Mouse (Mus musculus) ES-E14 (cell line): ENCODE measurements around the gene Tnrc18. TPM values are rescaled to one million over a fixed set of nuclear protein-coding genes. Genes with fewer than 3 reads are reported as not detected.
A peak's percentile ranks its signal among the peaks of the same experiment; 100 is the strongest.

Source experiments
- DNase-seq: peaks from one replicate; pipeline ENCODE4 v3.0.0-alpha.2; 2013; ENCODE audit warnings: low read depth, low spot score
- H3K27ac ChIP-seq: 2 replicates; pipeline ENCODE4 v1.5.1; 2012; ENCODE audit warnings: low read depth, mild to moderate bottlenecking, low read length, moderate library complexity, mixed read lengths; ENCODE audit not compliant: poor library complexity, insufficient read depth, severe bottlenecking
- H3K36me3 ChIP-seq: 2 replicates; pipeline ENCODE4 v1.6.1; 2012; ENCODE audit warnings: mild to moderate bottlenecking, low read length, moderate library complexity, mixed read lengths; ENCODE audit not compliant: control insufficient read depth, poor library complexity, insufficient read depth, severe bottlenecking
- H3K4me1 ChIP-seq, 2 experiments: fragments of 150-350 bp in 1 of 2; sonication (generic) in 1 of 2; 2 replicates each; pipeline ENCODE4 v1.6.1; 2012; ENCODE audit warnings: low read length in 2 of 2, mild to moderate bottlenecking in 1 of 2, mixed read lengths in 1 of 2; ENCODE audit not compliant: control insufficient read depth in 2 of 2, insufficient read depth in 2 of 2, poor library complexity in 1 of 2
- H3K4me3 ChIP-seq, 2 experiments: fragments of 150-350 bp in 1 of 2; sonication (generic) in 1 of 2; 2 replicates each; pipeline ENCODE4 v1.5.1; 2012; ENCODE audit warnings: low read length in 2 of 2, low read depth in 1 of 2, mild to moderate bottlenecking in 1 of 2, mixed read lengths in 1 of 2; ENCODE audit not compliant: insufficient read depth in 1 of 2, poor library complexity in 1 of 2, severe bottlenecking in 1 of 2
- H3K9ac ChIP-seq: 2 replicates; pipeline ENCODE4 v1.6.1; 2012; ENCODE audit warnings: low read depth, mild to moderate bottlenecking, low read length, mixed read lengths; ENCODE audit not compliant: poor library complexity, insufficient read depth, severe bottlenecking
- H3K9me3 ChIP-seq: fragments of 150-350 bp; sonication (generic); 2 replicates; pipeline ENCODE4 v1.6.1; 2012; ENCODE audit warnings: low read depth, mild to moderate bottlenecking, low read length; ENCODE audit not compliant: control insufficient read depth, insufficient read depth
- CHD2 ChIP-seq: IDR thresholded peaks from 2 replicates; pipeline ENCODE4 v1.6.1; 2014; ENCODE audit warnings: mild to moderate bottlenecking, low read depth, low read length, inconsistent platforms
- HCFC1 ChIP-seq: IDR thresholded peaks from 2 replicates; pipeline ENCODE4 v1.6.1; 2012; ENCODE audit warnings: low read length, inconsistent platforms, borderline replicate concordance; ENCODE audit not compliant: insufficient read depth
- MAFK ChIP-seq: IDR thresholded peaks from 2 replicates; pipeline ENCODE4 v1.6.1; 2014; ENCODE audit warnings: mild to moderate bottlenecking, low read depth, low read length, inconsistent platforms; ENCODE audit not compliant: insufficient read depth
- ZC3H11A ChIP-seq: IDR thresholded peaks from 2 replicates; pipeline ENCODE4 v1.6.1; 2012; ENCODE audit warnings: low read depth, mild to moderate bottlenecking, inconsistent platforms, low read length, borderline replicate concordance
- ZNF384 ChIP-seq: IDR thresholded peaks from 2 replicates; pipeline ENCODE4 v1.6.1; 2012; ENCODE audit warnings: low read depth, low read length, inconsistent platforms
- in situ Hi-C, 2 experiments: fragments of 600-800 bp; cut with MboI; formaldehyde crosslinking; loops; one replicate each; pipeline ENCODE4 v1.15.1; 2025; ENCODE audit warnings: low sequenced_read_pairs in 2 of 2, inconsistent platforms in 1 of 2; ENCODE audit not compliant: unreplicated experiment in 2 of 2
- total RNA-seq: library from RNA; depleted of rRNA; stranded (reverse); fragments of 300-350 nt; gene quantifications from 2 replicates; pipeline ENCODE4 v1.2.3, GENCODE M21; 2012

The Tnrc18 gene
- total RNA-seq, 1 experiment = 20.7 TPM

- in situ Hi-C loops = no loop called here
- no peaks in the 10 kb centered on the region for H3K9me3 ChIP-seq
- no peak overlapping the region for H3K9ac ChIP-seq
- no peak for TF ChIP-seq CHD2
- TF ChIP-seq HCFC1 = no peak
- no peak for TF ChIP-seq MAFK
- no peak for TF ChIP-seq ZC3H11A
- no peak for TF ChIP-seq ZNF384
- H3K4me3 ChIP-seq = no peak overlapping the region
- no peak for DNase-seq
- peaks cover 2 to 3% of the 10 kb centered on the region in 2 experiments; a peak in 2 of 4 replicates for H3K4me1 ChIP-seq
- H3K36me3 ChIP-seq = peaks cover 21% of the 10 kb centered on the region; the same call in 1 of the 2 replicates
- H3K27ac ChIP-seq = no peak overlapping the region
Measured at GRCm38 (mm10) chr5:142731916-142732315, 85.5 kb downstream of the Tnrc18 start.

GRCm38 (mm10) chr5:142730295-142730694 is 87.2 kb downstream of the Tnrc18 start:
- Histone ChIP-seq H3K36me3 (peaks cover 19% of the 10 kb centered on the region; the same call in 1 of the 2 replicates), H3K4me3 (no peak overlapping the region), H3K9me3 (no peaks in the 10 kb centered on the region), H3K9ac (no peak overlapping the region), H3K4me1 (peaks cover 3 to 16% of the 10 kb centered on the region in 2 experiments; a peak in 2 of 4 replicates), H3K27ac (no peak overlapping the region)
- in situ Hi-C loops = no loop called here
- TF ChIP-seq CHD2 (no peak), MAFK (no peak), HCFC1 (no peak), ZNF384 (no peak), ZC3H11A (no peak)
- no peak for DNase-seq

GRCm38 (mm10) chr5:142728301-142728700 is 89.2 kb downstream of the Tnrc18 start:
- H3K9me3 ChIP-seq = no peaks in the 10 kb centered on the region
- H3K4me3 ChIP-seq = peak overlapping the region; percentile 56
- in situ Hi-C loops = no loop called here
- H3K9ac ChIP-seq = peak overlapping the region; percentile 64
- TF ChIP-seq ZC3H11A = no peak
- no peak for TF ChIP-seq MAFK
- no peak for TF ChIP-seq ZNF384
- no peak for TF ChIP-seq CHD2
- TF ChIP-seq HCFC1 = no peak
- H3K27ac ChIP-seq = no peak overlapping the region
- peaks cover 3 to 18% of the 10 kb centered on the region in 2 experiments; a peak in 2 of 4 replicates for H3K4me1 ChIP-seq
- H3K36me3 ChIP-seq = peaks cover 12% of the 10 kb centered on the region; the same call in 1 of the 2 replicates
- no peak for DNase-seq

- in situ Hi-C loops = no loop called here
- Histone ChIP-seq H3K36me3 (peaks cover 5% of the 10 kb centered on the region; the same call in 1 of the 2 replicates), H3K4me3 (no peak overlapping the region), H3K9me3 (no peaks in the 10 kb centered on the region), H3K4me1 (peaks cover 3 to 18% of the 10 kb centered on the region in 2 experiments; a peak in 2 of 4 replicates), H3K27ac (no peak overlapping the region), H3K9ac (no peak overlapping the region)
- TF ChIP-seq MAFK (no peak), ZC3H11A (no peak), CHD2 (no peak), HCFC1 (no peak), ZNF384 (no peak)
- DNase-seq = no peak
Measured at GRCm38 (mm10) chr5:142726748-142727147, 90.7 kb downstream of the Tnrc18 start.
